Mouse (Mus musculus): ENCODE measurements around the gene Prrx2. TPM values are rescaled to one million over a fixed set of nuclear protein-coding genes. Genes with fewer than 3 reads are reported as not detected.

The Prrx2 gene
- total RNA-seq, 1 experiment from 2014 or later = 1.6 TPM

- DNase-seq = peak; percentile 66
Observed at GRCm38 (mm10) chr2:30823385-30824153, 11.2 kb upstream of the Prrx2 start.

DNA sequence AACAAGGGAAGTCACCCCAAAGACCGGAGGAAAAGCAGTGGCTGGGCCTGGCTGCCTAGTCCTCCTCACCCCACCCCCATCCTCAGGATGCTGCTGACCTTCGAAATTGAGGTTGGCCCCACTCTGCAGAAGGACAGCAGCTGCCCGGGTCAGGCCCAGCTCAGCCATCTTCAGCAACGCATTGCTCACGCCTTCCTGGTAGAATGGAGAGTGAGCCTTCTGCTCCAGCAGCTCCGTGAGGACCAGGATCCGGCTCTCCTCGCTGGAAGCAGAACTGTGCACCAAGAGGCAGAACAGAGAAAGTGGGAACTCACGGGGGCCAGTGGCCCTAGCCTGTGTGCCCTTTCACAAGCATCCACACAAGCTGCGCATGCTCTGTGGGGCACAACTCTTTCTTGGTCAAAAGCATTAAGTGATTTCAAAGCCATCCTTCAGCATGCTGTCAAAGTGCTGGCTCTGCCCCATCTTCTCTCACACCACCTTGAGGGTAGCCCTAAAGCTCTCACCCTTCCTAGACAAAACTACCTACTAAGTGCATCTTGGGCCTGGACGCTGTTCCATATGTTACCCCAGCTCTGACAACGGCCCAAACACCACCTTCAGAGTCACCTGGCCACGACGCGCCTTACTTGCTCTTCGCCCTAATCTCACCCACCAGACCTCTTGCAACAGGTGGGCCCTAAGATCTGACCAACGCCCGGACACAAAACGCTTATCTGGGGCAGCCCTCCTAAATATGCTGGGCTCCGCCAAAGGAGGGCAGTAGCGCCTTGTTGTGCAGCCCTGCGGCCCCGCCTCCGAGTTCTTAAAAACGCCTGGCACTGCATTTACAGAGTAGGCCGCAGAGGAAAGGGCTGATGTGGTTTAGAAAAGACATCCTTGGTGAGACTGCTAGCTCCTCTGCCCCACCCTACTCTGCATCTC, 7.7 kb upstream of the Prrx2 start:
- DNase-seq = peak; percentile 82

GRCm38 (mm10) chr2:30827749-30828475, 6.9 kb upstream of the Prrx2 start:
- DNase-seq = peak; percentile 98

GRCm38 (mm10) chr2:30829315-30829714, 5.5 kb upstream of the Prrx2 start:
- DNase-seq = peak; percentile 64

DNA sequence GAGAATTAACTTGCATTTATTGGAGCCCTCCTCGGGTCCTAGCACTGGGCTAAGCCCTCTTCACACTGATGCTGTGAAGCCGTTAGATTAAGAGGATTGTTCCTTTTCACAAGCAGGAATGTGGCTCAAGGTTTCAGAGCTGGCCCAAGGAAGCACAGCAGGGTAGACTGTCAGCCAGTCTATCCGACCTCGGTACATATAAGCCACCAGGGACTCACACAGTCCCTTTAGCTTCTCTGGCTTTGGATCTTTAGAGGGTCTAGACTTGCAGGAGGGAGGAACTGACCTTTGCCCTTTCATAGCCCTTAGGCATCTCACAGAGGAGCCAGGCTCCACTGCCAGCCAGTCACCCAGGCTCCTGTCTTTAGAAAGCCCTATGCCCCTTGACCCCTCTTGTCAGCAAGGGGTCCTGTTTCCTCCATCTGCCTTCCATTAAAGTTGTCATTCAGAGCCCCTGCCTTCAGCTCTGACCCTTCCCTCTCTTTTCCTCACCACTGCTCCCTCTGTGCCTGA, 4.4 kb upstream of the Prrx2 start, which contains the start of gene Asb6:
Gene Asb6, minus strand, starts transcription at position 51 of the 513 bp plus-strand sequence.
- DNase-seq = no peak

- DNase-seq = no peak
Observed at GRCm38 (mm10) chr2:30833644-30834043, 1.1 kb upstream of the Prrx2 start.

GRCm38 (mm10) chr2:30836238-30836990, 1.6 kb downstream of the Prrx2 start:
- no peak for DNase-seq

DNA sequence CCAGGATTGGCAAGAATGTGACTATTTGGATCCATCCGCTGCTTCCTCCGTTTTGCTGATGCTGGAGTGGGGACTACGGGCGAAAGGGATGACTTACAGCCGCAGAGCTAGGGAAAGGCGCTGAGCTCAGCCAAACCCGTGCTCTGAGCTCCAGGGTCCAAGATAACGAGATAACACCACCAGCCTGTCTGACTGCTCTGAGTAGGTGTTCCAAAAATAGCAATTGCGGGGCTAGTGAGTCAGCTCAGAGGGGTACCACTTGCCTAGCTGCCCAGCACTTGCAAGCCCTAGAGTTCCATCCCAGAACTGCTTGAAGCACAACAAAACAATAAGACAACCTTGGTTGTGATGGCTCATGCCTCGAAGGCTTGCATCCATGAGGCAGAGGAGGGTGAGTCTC, 7.8 kb downstream of the Prrx2 start:
- DNase-seq = no peak

DNA sequence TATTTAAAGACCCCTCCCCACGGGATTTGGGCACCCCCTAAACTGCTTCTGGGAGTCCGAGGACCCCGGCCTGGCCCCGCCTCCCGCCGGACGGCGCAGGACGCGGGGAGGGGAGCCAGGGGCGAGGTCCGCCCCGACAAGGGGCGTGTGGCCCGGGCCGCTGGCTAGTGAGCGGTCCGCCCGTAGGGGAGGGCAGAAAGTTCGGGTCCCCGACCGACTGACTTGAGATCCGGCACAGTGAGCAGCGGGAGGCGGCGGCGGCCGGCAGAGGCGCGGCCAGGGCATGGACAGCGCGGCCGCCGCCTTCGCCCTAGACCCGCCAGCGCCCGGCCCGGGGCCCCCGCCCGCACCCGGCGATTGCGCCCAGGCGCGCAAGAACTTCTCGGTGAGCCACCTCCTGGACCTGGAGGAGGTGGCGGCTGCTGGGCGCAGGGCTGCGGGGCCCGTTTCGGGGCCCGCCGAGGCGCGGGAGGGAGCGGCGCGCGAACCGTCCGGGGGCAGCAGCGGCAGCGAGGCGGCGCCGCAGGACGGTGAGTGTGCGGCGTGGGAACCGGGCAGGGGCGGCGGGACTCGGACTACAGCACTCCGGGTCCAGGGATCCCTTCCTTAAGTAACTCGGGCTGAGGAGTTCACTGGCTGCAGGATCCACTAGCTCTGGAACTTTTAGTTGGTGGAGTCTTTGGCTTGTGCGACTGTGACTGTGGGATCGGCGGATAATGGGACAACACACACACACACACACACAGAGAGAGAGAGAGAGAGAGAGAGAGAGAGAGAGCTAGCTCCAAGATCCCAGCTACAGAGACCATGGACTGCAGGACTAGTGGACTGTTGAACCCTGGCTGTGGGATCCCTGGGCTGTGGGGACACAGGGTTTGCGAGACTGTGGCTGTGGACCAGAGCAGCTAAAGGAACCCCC, 10.6 kb downstream of the Prrx2 start:
- peak; percentile 52 for DNase-seq

DNA sequence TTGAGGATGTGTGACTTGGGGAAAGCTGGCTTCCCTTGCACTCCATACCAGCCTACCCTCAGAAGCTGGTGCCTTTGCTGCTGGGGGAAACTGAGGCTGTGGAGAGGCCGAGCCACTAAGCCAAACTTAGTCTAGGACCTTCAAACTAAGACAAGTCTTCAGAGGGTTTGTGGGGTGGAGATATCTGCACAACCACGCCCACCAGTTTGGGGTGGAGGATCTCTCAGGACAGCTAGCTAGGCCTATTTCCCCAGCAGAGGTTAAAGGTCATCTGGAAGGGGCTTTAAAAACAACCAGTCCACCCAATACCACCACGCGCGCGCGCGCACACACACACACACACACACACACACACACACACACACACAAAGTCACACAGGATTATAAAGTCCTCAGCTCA, 11.5 kb downstream of the Prrx2 start:
- DNase-seq = no peak

DNA sequence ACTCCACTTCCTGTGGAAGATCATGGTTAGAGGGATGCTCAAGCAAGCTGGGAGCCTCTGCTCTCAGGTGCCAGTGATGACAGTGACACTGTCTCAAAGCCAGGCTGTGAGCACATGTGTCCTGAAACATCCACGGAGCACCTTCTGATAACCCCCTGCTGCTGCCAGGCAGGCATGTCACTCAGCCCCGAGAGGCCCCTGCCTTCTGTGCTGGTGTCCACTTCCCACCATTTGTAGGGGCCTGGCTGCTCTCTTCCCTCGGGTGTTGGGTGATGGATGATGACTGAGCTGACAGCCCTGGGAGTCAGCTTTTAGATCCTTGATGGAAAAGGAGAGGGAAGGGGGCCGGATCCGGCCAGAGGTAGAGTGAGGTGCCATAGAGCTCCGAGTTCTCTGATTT, 12.0 kb downstream of the Prrx2 start:
- no peak for DNase-seq

DNA sequence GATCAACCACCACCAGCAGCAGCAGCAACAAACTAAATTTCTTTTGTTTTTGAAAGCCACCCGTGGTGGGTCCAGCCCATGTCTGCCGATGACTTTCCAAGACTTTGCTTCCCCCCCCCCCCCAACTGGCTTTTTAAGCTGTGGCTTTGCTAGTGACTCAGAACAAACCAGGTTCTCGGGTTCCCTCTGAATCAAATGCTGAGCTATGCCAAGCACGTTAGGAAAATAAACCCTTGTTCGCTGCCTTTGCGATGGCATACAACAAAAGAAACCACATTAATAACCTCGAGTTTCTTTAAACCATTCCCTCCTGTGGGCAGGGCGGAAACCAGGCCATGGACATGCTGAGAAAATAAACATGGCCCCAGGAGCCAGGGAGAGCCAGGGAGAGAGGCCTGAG, 13.4 kb downstream of the Prrx2 start:
- DNase-seq = no peak

GRCm38 (mm10) chr2:30850581-30850980, 15.8 kb downstream of the Prrx2 start:
- DNase-seq = no peak

GRCm38 (mm10) chr2:30852771-30853313, 18.1 kb downstream of the Prrx2 start:
- DNase-seq = no peak

GRCm38 (mm10) chr2:30857076-30857475, 22.3 kb downstream of the Prrx2 start:
- no peak for DNase-seq

- no peak for DNase-seq
Observed at GRCm38 (mm10) chr2:30859782-30860181, 25.0 kb downstream of the Prrx2 start.

- no peak for DNase-seq
Observed at GRCm38 (mm10) chr2:30862081-30862480, 27.3 kb downstream of the Prrx2 start.

- peak; percentile 39 for DNase-seq
Observed at GRCm38 (mm10) chr2:30863574-30863973, 28.8 kb downstream of the Prrx2 start.

DNA sequence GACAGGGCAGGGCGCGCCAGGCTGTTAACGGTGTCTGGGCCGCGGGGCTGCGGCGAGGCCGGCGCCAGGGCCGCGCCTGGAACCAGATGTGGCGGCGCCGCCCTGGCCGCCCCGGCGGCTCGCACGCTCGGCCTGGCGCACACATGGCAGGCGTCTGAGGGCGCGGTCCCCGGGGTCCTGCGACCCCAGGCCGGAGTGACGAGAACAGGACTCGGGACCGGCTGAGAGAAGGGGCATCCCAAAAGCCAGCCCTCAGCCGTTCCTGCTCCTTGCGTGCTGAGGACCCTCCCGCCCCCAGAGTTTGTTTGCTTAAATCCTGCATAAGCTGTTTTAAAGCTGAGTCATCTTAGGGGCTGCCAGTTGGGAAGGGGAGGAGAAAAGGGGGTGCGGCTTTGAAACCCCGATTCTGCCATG, 30.2 kb downstream of the Prrx2 start:
- DNase-seq = peak; percentile 16

- DNase-seq = no peak
Observed at GRCm38 (mm10) chr2:30865426-30865825, 30.7 kb downstream of the Prrx2 start.
